Mouse (Mus musculus): ENCODE results near the gene Frmpd1. TPM values are rescaled to one million over a fixed set of nuclear protein-coding genes. Genes with fewer than 3 reads are reported as not detected.

Frmpd1 gene
- polyA plus RNA-seq, 1 experiment from 2014 or later = 3.5 TPM

GRCm38 (mm10) chr4:45171340-45171739 lies 13.3 kb upstream of the Frmpd1 start:
- Histone ChIP-seq H3K9ac (no peak overlapping the region), H3K4me3 (no peak overlapping the region), H3K9me3 (replicated peaks) (no peaks in the 10 kb centered on the region), H3K4me1 (replicated peaks) (no peaks in the 10 kb centered on the region; the same call in 1 of the 2 replicates), H3K4me2 (no peak overlapping the region), H3K36me3 (no peaks in the 10 kb centered on the region), H3K27ac (ENCODE audit: poor library complexity, severe bottlenecking) (no peak overlapping the region), H3K27me3 (replicated peaks) (no peaks in the 10 kb centered on the region)
- 85% methylated on average over 9 of the region's 9 CpGs for WGBS
- no peak for ATAC-seq (ENCODE audit: insufficient number of reproducible peaks, low FRiP score)

GRCm38 (mm10) chr4:45183818-45184520 lies 706 bp upstream of the Frmpd1 start:
- Histone ChIP-seq H3K27me3 (replicated peaks) (peaks cover 37% of the 10 kb centered on the region), H3K4me3 (peak overlapping the region; percentile 71), H3K9ac (peak overlapping the region; percentile 82), H3K36me3 (no peaks in the 10 kb centered on the region), H3K4me1 (replicated peaks) (peaks cover 26% of the 10 kb centered on the region), H3K27ac (ENCODE audit: poor library complexity, severe bottlenecking) (peak overlapping the region; percentile 35), H3K4me2 (peak overlapping the region; percentile 97), H3K9me3 (replicated peaks) (no peaks in the 10 kb centered on the region)
- 0 out of 2 replicates have a peak, but pooled peaks have one; percentile 9 for ATAC-seq (ENCODE audit: insufficient number of reproducible peaks, low FRiP score)
- 21% methylated on average over 13 of the region's 13 CpGs for WGBS

- H3K27me3 ChIP-seq (replicated peaks) = peaks cover 33% of the 10 kb centered on the region
- WGBS = 2% methylated on average over 10 of the region's 10 CpGs
- H3K4me2 ChIP-seq = peak overlapping the region; percentile 97
- no peaks in the 10 kb centered on the region for H3K9me3 ChIP-seq (replicated peaks)
- H3K9ac ChIP-seq = peak overlapping the region; percentile 82
- no peak overlapping the region for H3K27ac ChIP-seq (ENCODE audit: poor library complexity, severe bottlenecking)
- no peak; the same call in 1 of the 2 replicates for ATAC-seq (ENCODE audit: insufficient number of reproducible peaks, low FRiP score)
- H3K4me3 ChIP-seq = peak overlapping the region; percentile 71
- peaks cover 36% of the 10 kb centered on the region for H3K4me1 ChIP-seq (replicated peaks)
- H3K36me3 ChIP-seq = no peaks in the 10 kb centered on the region
Measured at GRCm38 (mm10) chr4:45185331-45185669, 625 bp downstream of the Frmpd1 start.

GRCm38 (mm10) chr4:45198296-45198695 lies 13.6 kb downstream of the Frmpd1 start:
- no peak for ATAC-seq (ENCODE audit: insufficient number of reproducible peaks, low FRiP score)

GRCm38 (mm10) chr4:45203283-45203682 lies 18.6 kb downstream of the Frmpd1 start:
- Histone ChIP-seq H3K4me3 (no peak overlapping the region), H3K9ac (no peak overlapping the region), H3K27ac (ENCODE audit: poor library complexity, severe bottlenecking) (no peak overlapping the region), H3K36me3 (no peaks in the 10 kb centered on the region), H3K4me1 (replicated peaks) (peaks cover 20% of the 10 kb centered on the region), H3K27me3 (replicated peaks) (no peaks in the 10 kb centered on the region), H3K9me3 (replicated peaks) (no peaks in the 10 kb centered on the region), H3K4me2 (no peak overlapping the region)
- no peak for ATAC-seq (ENCODE audit: insufficient number of reproducible peaks, low FRiP score)
- WGBS = 85% methylated on average over 7 of the region's 7 CpGs

More at GRCm38 (mm10) chr4:45198296-45198695, 13.6 kb downstream of the Frmpd1 start:
- Histone ChIP-seq H3K27me3 (replicated peaks) (no peaks in the 10 kb centered on the region), H3K4me3 (no peak overlapping the region), H3K9me3 (replicated peaks) (no peaks in the 10 kb centered on the region), H3K36me3 (no peaks in the 10 kb centered on the region), H3K4me2 (no peak overlapping the region), H3K9ac (no peak overlapping the region), H3K27ac (ENCODE audit: poor library complexity, severe bottlenecking) (no peak overlapping the region), H3K4me1 (replicated peaks) (peaks cover 14% of the 10 kb centered on the region)
- WGBS = 45% methylated on average over 3 of the region's 3 CpGs

- no peak for ATAC-seq (ENCODE audit: insufficient number of reproducible peaks, low FRiP score)
- no peak overlapping the region for H3K4me3 ChIP-seq
- H3K4me1 ChIP-seq (replicated peaks) = peaks cover 14% of the 10 kb centered on the region
- no peak overlapping the region for H3K9ac ChIP-seq
- no peaks in the 10 kb centered on the region for H3K9me3 ChIP-seq (replicated peaks)
- H3K36me3 ChIP-seq = no peaks in the 10 kb centered on the region
- no peaks in the 10 kb centered on the region for H3K27me3 ChIP-seq (replicated peaks)
- no peak overlapping the region for H3K4me2 ChIP-seq
- 27% methylated on average over 4 of the region's 4 CpGs for WGBS
- no peak overlapping the region for H3K27ac ChIP-seq (ENCODE audit: poor library complexity, severe bottlenecking)
Measured at GRCm38 (mm10) chr4:45207444-45207843, 22.8 kb downstream of the Frmpd1 start.

- Histone ChIP-seq H3K4me1 (replicated peaks) (peaks cover 15% of the 10 kb centered on the region), H3K27me3 (replicated peaks) (no peaks in the 10 kb centered on the region), H3K4me3 (no peak overlapping the region), H3K9me3 (replicated peaks) (no peaks in the 10 kb centered on the region), H3K36me3 (no peaks in the 10 kb centered on the region), H3K4me2 (no peak overlapping the region), H3K9ac (no peak overlapping the region), H3K27ac (ENCODE audit: poor library complexity, severe bottlenecking) (no peak overlapping the region)
- no peak for ATAC-seq (ENCODE audit: insufficient number of reproducible peaks, low FRiP score)
- 85% methylated on average over 12 of the region's 12 CpGs for WGBS
Measured at GRCm38 (mm10) chr4:45208832-45209363, 24.2 kb downstream of the Frmpd1 start.

- Histone ChIP-seq H3K4me2 (no peak overlapping the region), H3K36me3 (no peaks in the 10 kb centered on the region), H3K4me3 (no peak overlapping the region), H3K9me3 (replicated peaks) (no peaks in the 10 kb centered on the region), H3K27me3 (replicated peaks) (no peaks in the 10 kb centered on the region), H3K9ac (no peak overlapping the region), H3K27ac (ENCODE audit: poor library complexity, severe bottlenecking) (no peak overlapping the region), H3K4me1 (replicated peaks) (peaks cover 13% of the 10 kb centered on the region)
- WGBS = 37% methylated on average over 11 of the region's 11 CpGs
- no peak for ATAC-seq (ENCODE audit: insufficient number of reproducible peaks, low FRiP score)
Measured at GRCm38 (mm10) chr4:45212342-45213063, 27.8 kb downstream of the Frmpd1 start.

- ATAC-seq (ENCODE audit: insufficient number of reproducible peaks, low FRiP score) = no peak
- Histone ChIP-seq H3K36me3 (no peaks in the 10 kb centered on the region), H3K27ac (ENCODE audit: poor library complexity, severe bottlenecking) (no peak overlapping the region), H3K4me1 (replicated peaks) (peaks cover 12% of the 10 kb centered on the region), H3K27me3 (replicated peaks) (no peaks in the 10 kb centered on the region), H3K4me3 (no peak overlapping the region), H3K4me2 (no peak overlapping the region), H3K9ac (no peak overlapping the region), H3K9me3 (replicated peaks) (peaks cover 3% of the 10 kb centered on the region; the same call in 1 of the 2 replicates)
- 85% methylated on average over 8 of the region's 8 CpGs for WGBS
Measured at GRCm38 (mm10) chr4:45219946-45220345, 35.3 kb downstream of the Frmpd1 start.

GRCm38 (mm10) chr4:45222395-45222794 lies 37.7 kb downstream of the Frmpd1 start:
- 89% methylated on average over 2 of the region's 2 CpGs for WGBS
- Histone ChIP-seq H3K4me2 (no peak overlapping the region), H3K9ac (no peak overlapping the region), H3K27ac (ENCODE audit: poor library complexity, severe bottlenecking) (no peak overlapping the region), H3K9me3 (replicated peaks) (peaks cover 9% of the 10 kb centered on the region), H3K36me3 (no peaks in the 10 kb centered on the region), H3K27me3 (replicated peaks) (no peaks in the 10 kb centered on the region), H3K4me1 (replicated peaks) (peaks cover 12% of the 10 kb centered on the region), H3K4me3 (no peak overlapping the region)
- no peak for ATAC-seq (ENCODE audit: insufficient number of reproducible peaks, low FRiP score)

- Histone ChIP-seq H3K4me1 (replicated peaks) (no peaks in the 10 kb centered on the region), H3K36me3 (no peaks in the 10 kb centered on the region), H3K27ac (ENCODE audit: poor library complexity, severe bottlenecking) (no peak overlapping the region), H3K9ac (no peak overlapping the region), H3K27me3 (replicated peaks) (no peaks in the 10 kb centered on the region), H3K9me3 (replicated peaks) (peaks cover 6% of the 10 kb centered on the region), H3K4me3 (no peak overlapping the region), H3K4me2 (no peak overlapping the region)
- WGBS = 80% methylated on average over 5 of the region's 5 CpGs
- no peak for ATAC-seq (ENCODE audit: insufficient number of reproducible peaks, low FRiP score)
Measured at GRCm38 (mm10) chr4:45230263-45230662, 45.6 kb downstream of the Frmpd1 start.

Data from heart, embryonic 12.5 days (tissue).